Mouse (Mus musculus) midbrain, postnatal 0 days (tissue): Measurements from ENCODE around the gene Ghrh. TPM values are rescaled to one million over a fixed set of nuclear protein-coding genes. Genes with fewer than 3 reads are reported as not detected.

ENCODE experiments used
- ATAC-seq: fragments of 200-750 bp; cut with Nextera tagmentation; 2 replicates; pipeline ENCODE4 v1.8.0; 2017; ENCODE audit warnings: moderate number of reproducible peaks, mild to moderate bottlenecking, moderate TSS enrichment, moderate library complexity; ENCODE audit not compliant: low FRiP score
- DNase-seq: peaks from one replicate; pipeline ENCODE4 v3.0.0-alpha.2; 2015; ENCODE audit warnings: low spot score
- H3K27ac ChIP-seq: fragments of 300-500 bp; sonication (generic); 2 replicates; pipeline ENCODE4 v1.5.1; 2014; ENCODE audit warnings: low read depth, mild to moderate bottlenecking, low read length, mixed read lengths
- H3K27me3 ChIP-seq: fragments of 300-500 bp; sonication (generic); 2 replicates; pipeline ENCODE4 v1.6.1; 2014; ENCODE audit warnings: low read length, control low read depth, mixed read lengths; ENCODE audit not compliant: insufficient read depth
- H3K36me3 ChIP-seq: fragments of 300-500 bp; sonication (generic); 2 replicates; pipeline ENCODE4 v1.6.1; 2014; ENCODE audit warnings: low read length, control low read depth, mixed read lengths; ENCODE audit not compliant: insufficient read depth
- H3K4me1 ChIP-seq: fragments of 300-500 bp; sonication (generic); 2 replicates; pipeline ENCODE4 v1.6.1; 2014; ENCODE audit warnings: mild to moderate bottlenecking, control low read depth, antibody characterized with exemption, low read length, mixed read lengths; ENCODE audit not compliant: insufficient read depth
- H3K4me2 ChIP-seq: fragments of 300-500 bp; sonication (generic); 2 replicates; pipeline ENCODE4 v1.6.1; 2014; ENCODE audit warnings: low read depth, mild to moderate bottlenecking, low read length, mixed read lengths; ENCODE audit not compliant: poor library complexity, severe bottlenecking
- H3K4me3 ChIP-seq: fragments of 300-500 bp; sonication (generic); 2 replicates; pipeline ENCODE4 v1.5.1; 2014; ENCODE audit warnings: low read depth, mild to moderate bottlenecking, low read length, moderate library complexity
- H3K9ac ChIP-seq: fragments of 300-500 bp; sonication (generic); replicated peaks from 2 replicates; pipeline ENCODE4 v1.6.1; 2014; ENCODE audit warnings: mild to moderate bottlenecking, low read length, moderate library complexity, mixed read lengths; ENCODE audit not compliant: poor library complexity, severe bottlenecking
- H3K9me3 ChIP-seq: fragments of 300-500 bp; sonication (generic); 2 replicates; pipeline ENCODE4 v1.6.1; 2016; ENCODE audit warnings: low read length, control low read depth
- CTCF ChIP-seq: IDR thresholded peaks from 2 replicates; pipeline ENCODE4 v1.5.1; 2016; ENCODE audit warnings: antibody characterized with exemption, mild to moderate bottlenecking
- WGBS: fragments of 180-500 bp; shearing (Covaris S2); extraction: QIAGEN DNeasy Blood & Tissue Kit; methylation state at CpG from one replicate; pipeline ENCODE4 v1.1.7; 2014; 5-methylcytosine and 5-hydroxymethylcytosine counted together
- polyA plus RNA-seq: library from polyadenylated mRNA; unstranded; fragments of >200 nt; fragmentation: Nextera tagmentation; extraction: Ambion mirVana; gene quantifications from 2 replicates; pipeline ENCODE4 v1.2.1, GENCODE M21; 2015
- total RNA-seq: library from RNA; depleted of rRNA; stranded (reverse); fragments of >200 nt; gene quantifications from 2 replicates; pipeline ENCODE4 v1.2.3, GENCODE M21; 2014

Ghrh gene
- total and polyA plus RNA-seq, 2 experiments from 2014 or later: 1.3 to 7.6 TPM

DNA sequence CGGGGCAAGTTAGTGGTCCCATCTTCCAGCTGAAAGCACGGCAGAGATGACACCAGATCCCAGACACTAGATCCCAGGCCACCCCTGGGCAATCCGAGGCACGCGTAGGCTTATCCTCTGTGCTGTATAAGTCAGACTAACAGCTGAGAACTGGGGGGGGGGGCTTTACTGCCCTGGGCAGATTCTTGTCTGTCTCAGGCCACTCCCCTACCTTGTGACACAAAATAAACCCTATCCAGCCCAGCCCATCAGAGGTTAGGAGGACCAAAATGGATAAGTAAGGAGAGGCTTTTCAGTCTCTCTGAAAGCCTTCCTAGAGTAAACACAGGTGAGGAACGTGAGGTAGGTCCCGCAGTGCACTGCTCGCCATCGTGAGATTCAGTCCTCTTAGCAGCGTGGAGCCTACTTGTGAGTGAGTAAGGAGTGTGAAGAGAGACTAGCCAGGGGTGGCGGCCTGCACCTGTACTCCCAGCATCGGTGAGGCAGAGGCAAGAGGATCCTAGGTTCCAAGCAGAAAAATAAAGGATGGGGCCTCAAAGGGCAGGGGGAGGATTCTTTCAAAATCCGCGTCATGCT lies 30.9 kb downstream of the Ghrh start:
- 74% methylated on average over 14 of the region's 14 CpGs for WGBS
- ATAC-seq (no peak), DNase-seq (no peak)
- H3K36me3 ChIP-seq: peaks cover 26% of the 10 kb centered on the region; the same call in 1 of the 2 replicates
- H3K4me3 ChIP-seq: no peak overlapping the region
- TF ChIP-seq CTCF: no peak
- no peak overlapping the region for H3K27ac ChIP-seq
- H3K9ac ChIP-seq: no peak overlapping the region
- H3K4me1 ChIP-seq: 0 out of 2 replicates have a peak, but pooled peaks cover 6% of the 10 kb centered on the region
- no peaks in the 10 kb centered on the region for H3K9me3 ChIP-seq
- no peak overlapping the region for H3K4me2 ChIP-seq
- H3K27me3 ChIP-seq: no peaks in the 10 kb centered on the region

DNA sequence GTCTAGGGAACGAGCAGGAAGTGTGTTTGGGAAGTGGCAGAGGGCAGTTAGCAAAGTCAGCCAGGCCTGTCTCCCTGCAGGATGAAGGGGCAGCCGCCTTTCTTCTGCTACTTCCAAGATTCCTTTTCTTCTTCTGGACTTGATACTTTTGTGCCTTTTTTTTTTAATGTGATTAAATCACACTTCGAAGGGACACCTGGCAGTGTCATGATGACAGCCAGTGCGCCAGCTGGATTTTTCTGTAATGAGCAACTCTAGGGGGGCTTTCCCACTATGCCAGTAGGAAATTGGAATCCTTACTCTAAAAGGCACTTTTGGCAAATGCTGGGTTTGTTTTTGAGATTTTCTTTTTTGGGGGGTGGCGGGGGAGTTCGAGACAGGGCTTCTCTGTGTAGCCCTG lies 31.8 kb downstream of the Ghrh start:
- ATAC-seq (no peak), DNase-seq (no peak)
- no peaks in the 10 kb centered on the region for H3K9me3 ChIP-seq
- no peak for TF ChIP-seq CTCF
- 0 out of 2 replicates have a peak, but pooled peaks cover 6% of the 10 kb centered on the region for H3K4me1 ChIP-seq
- 78% methylated on average over 6 of the region's 6 CpGs for WGBS
- H3K9ac ChIP-seq: no peak overlapping the region
- no peak overlapping the region for H3K4me3 ChIP-seq
- no peak overlapping the region for H3K4me2 ChIP-seq
- H3K27ac ChIP-seq: no peak overlapping the region
- H3K27me3 ChIP-seq: no peaks in the 10 kb centered on the region
- H3K36me3 ChIP-seq: peaks cover 26% of the 10 kb centered on the region; the same call in 1 of the 2 replicates

DNA sequence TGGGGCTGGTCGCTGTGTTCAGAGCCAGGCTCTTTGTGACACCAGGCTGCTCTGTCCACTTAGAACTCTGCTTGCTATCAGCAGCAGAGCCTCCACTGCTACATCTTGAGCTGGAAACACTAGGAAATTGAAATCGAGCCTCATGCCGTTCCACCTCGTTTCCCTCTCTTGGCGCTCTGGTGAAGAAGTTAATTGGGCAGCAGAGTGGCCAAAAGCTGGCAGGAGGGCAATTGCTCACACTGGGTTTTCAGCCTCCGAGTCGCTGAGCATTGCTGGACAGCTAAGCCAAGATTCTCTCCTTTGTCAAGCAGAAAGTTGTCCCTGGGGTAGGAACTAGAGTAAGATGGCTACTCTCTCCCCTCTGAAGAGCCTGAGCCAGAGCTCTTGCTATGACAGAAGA lies 33.0 kb downstream of the Ghrh start:
- Histone ChIP-seq H3K9me3 (no peaks in the 10 kb centered on the region), H3K9ac (no peak overlapping the region), H3K36me3 (peaks cover 29% of the 10 kb centered on the region; the same call in 1 of the 2 replicates), H3K4me1 (0 out of 2 replicates have a peak, but pooled peaks cover 6% of the 10 kb centered on the region), H3K4me2 (no peak overlapping the region), H3K4me3 (no peak overlapping the region), H3K27ac (peak overlapping the region; percentile 72), H3K27me3 (no peaks in the 10 kb centered on the region)
- DNase-seq (peak; percentile 84), ATAC-seq (no peak)
- no peak for TF ChIP-seq CTCF
- WGBS: 44% methylated on average over 7 of the region's 7 CpGs

DNA sequence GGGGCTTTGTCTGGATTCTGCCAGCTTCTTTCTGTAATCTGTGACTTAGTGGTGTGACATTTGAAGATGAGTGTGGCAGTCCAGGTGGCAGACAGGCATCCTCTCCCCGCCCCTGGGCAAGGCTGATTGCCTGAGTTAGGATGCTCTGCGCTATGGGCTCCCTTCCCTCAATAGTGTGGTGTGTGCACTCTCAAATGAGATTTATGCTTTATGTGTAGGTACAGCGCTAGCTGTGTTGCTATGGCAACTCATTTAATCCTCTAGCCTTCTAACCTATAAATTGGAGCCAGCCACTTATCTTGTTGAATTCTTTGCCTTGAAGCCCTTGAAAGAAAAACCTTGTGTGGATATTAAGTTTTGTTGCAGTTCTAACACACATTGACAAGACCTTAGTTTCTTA lies 33.6 kb downstream of the Ghrh start:
- Histone ChIP-seq H3K27ac (peak overlapping the region; percentile 72), H3K9ac (0 out of 2 replicates have a peak overlapping the region, but pooled peaks have one; percentile 33), H3K27me3 (no peaks in the 10 kb centered on the region), H3K36me3 (peaks cover 29% of the 10 kb centered on the region; the same call in 1 of the 2 replicates), H3K4me1 (0 out of 2 replicates have a peak, but pooled peaks cover 6% of the 10 kb centered on the region), H3K9me3 (no peaks in the 10 kb centered on the region), H3K4me2 (no peak overlapping the region), H3K4me3 (no peak overlapping the region)
- no peak for TF ChIP-seq CTCF
- WGBS: 53% methylated on average over 3 of the region's 3 CpGs
- DNase-seq: peak; percentile 57
- ATAC-seq: no peak; the same call in 1 of the 2 replicates

DNA sequence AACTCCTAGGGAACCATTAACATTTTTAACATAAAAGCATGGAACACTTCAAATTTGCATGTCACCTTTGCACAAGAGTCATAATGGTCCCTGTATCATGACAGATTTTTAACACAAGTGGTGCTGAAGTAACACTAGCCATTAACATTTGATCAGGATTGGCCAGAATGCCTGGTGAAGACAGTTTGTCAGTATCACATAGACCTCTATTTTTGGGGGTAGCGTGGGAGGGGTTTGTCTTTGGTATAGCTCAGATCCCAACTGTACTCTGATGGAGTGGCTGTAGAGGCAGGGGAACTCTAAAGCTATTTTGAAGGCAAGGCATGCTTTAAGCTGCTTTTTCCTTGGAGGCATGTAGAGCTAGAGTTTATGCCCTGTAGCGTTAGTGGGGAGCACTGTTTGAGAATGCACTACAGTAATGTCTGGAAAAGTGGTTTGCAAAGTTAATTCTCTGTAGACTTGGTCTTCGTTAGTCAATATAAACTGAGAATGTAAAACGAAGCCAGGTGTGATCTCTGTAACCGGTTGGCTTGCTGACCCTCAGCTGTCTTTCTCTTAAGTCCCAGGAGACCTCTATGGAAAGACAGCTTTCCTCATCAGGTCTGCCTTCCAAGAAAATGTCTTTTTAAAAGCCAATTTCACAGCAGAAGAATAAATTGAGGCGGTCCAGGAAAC lies 36.2 kb downstream of the Ghrh start:
- H3K9me3 ChIP-seq: no peaks in the 10 kb centered on the region
- no peak overlapping the region for H3K9ac ChIP-seq
- ATAC-seq: no peak
- no peak for DNase-seq
- H3K4me1 ChIP-seq: 0 out of 2 replicates have a peak, but pooled peaks cover 6% of the 10 kb centered on the region
- 86% methylated on average over 6 of the region's 6 CpGs for WGBS
- H3K27ac ChIP-seq: no peak overlapping the region
- H3K36me3 ChIP-seq: peaks cover 11% of the 10 kb centered on the region; the same call in 1 of the 2 replicates
- H3K4me2 ChIP-seq: no peak overlapping the region
- no peaks in the 10 kb centered on the region for H3K27me3 ChIP-seq
- TF ChIP-seq CTCF: no peak
- no peak overlapping the region for H3K4me3 ChIP-seq

DNA sequence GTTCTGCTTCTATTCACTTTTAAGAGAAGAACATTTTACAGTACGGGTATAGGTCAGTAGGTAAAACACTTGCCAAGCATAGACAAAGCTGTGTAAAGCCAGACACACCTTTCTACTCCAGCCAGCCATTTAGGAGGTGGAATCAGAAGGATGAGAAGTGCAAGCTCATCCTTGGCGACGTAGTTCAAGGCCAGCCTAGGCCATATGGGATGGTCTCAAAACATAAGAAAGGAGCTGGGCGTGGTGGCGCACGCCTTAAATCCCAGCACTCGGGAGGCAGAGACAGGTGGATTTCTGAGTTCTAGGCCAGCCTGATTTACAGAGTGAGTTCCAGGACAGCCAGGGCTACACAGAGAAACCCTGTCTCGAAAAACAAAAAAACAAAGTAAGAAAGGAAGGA lies 37.7 kb downstream of the Ghrh start:
- H3K4me2 ChIP-seq: no peak overlapping the region
- H3K4me1 ChIP-seq: 0 out of 2 replicates have a peak, but pooled peaks cover 6% of the 10 kb centered on the region
- peaks cover 13% of the 10 kb centered on the region; the same call in 1 of the 2 replicates for H3K36me3 ChIP-seq
- 95% methylated on average over 8 of the region's 8 CpGs for WGBS
- no peak for TF ChIP-seq CTCF
- H3K27me3 ChIP-seq: no peaks in the 10 kb centered on the region
- no peaks in the 10 kb centered on the region for H3K9me3 ChIP-seq
- no peak overlapping the region for H3K9ac ChIP-seq
- H3K27ac ChIP-seq: no peak overlapping the region
- ATAC-seq (no peak), DNase-seq (no peak)
- H3K4me3 ChIP-seq: no peak overlapping the region
